Mouse (Mus musculus) MEL (cell line): ENCODE results near the gene Mad2l2. TPM values are rescaled to one million over a fixed set of nuclear protein-coding genes. Genes with fewer than 3 reads are reported as not detected.
A peak's percentile ranks its signal among the peaks of the same experiment; 100 is the strongest.

Experiments
- DNase-seq: peaks from one replicate; pipeline ENCODE4 v3.0.0; 2011; ENCODE audit warnings: low read depth, low spot score
- H3K27ac ChIP-seq: 2 replicates; pipeline ENCODE4 v1.5.1; 2012; ENCODE audit warnings: low read depth, mild to moderate bottlenecking, control low read depth, low read length, moderate library complexity; ENCODE audit not compliant: control insufficient read depth
- H3K27me3 ChIP-seq, 2 experiments: fragments of 150-350 bp in 1 of 2; sonication (generic) in 1 of 2; 2 replicates each; pipeline ENCODE4 v1.6.1; 2012; ENCODE audit warnings: low read length in 2 of 2, mild to moderate bottlenecking in 2 of 2, improper control_type of control experiment in 1 of 2, moderate library complexity in 1 of 2; ENCODE audit not compliant: insufficient read depth in 2 of 2, control insufficient read depth in 1 of 2
- H3K36me3 ChIP-seq, 2 experiments: 2 replicates each; pipeline ENCODE4 v1.6.1; 2012 to 2014; ENCODE audit warnings: low read length in 2 of 2, improper control_type of control experiment in 1 of 2, inconsistent platforms in 1 of 2, mild to moderate bottlenecking in 1 of 2; ENCODE audit not compliant: insufficient read depth in 2 of 2, control insufficient read depth in 1 of 2
- H3K4me1 ChIP-seq, 2 experiments: fragments of 150-350 bp in 1 of 2; sonication (generic) in 1 of 2; 2 replicates each; pipeline ENCODE4 v1.6.1; 2012; ENCODE audit warnings: low read length in 2 of 2, improper control_type of control experiment in 1 of 2, mild to moderate bottlenecking in 1 of 2; ENCODE audit not compliant: insufficient read depth in 2 of 2, control insufficient read depth in 1 of 2
- H3K4me3 ChIP-seq, 2 experiments: fragments of 150-350 bp in 1 of 2; sonication (generic) in 1 of 2; 2 replicates each; pipeline ENCODE4 v1.5.1; 2012; ENCODE audit warnings: low read depth in 2 of 2, low read length in 2 of 2, mild to moderate bottlenecking in 2 of 2, moderate library complexity in 2 of 2, control low read depth in 1 of 2, improper control_type of control experiment in 1 of 2; ENCODE audit not compliant: control insufficient read depth in 1 of 2, insufficient read depth in 1 of 2
- H3K79me2 ChIP-seq: 2 replicates; pipeline ENCODE4 v1.6.1; 2012; ENCODE audit warnings: mild to moderate bottlenecking, low read length, moderate library complexity; ENCODE audit not compliant: control insufficient read depth, poor library complexity, insufficient read depth
- H3K9ac ChIP-seq: 2 replicates; pipeline ENCODE4 v1.6.1; 2012; ENCODE audit warnings: low read depth, mild to moderate bottlenecking, control low read depth, low read length, moderate library complexity; ENCODE audit not compliant: control insufficient read depth, poor library complexity, severe bottlenecking
- H3K9me3 ChIP-seq: fragments of 150-350 bp; sonication (generic); replicated peaks from 2 replicates; pipeline ENCODE4 v1.6.1; 2012; ENCODE audit warnings: mild to moderate bottlenecking, low read length, improper control_type of control experiment, moderate library complexity; ENCODE audit not compliant: insufficient read depth
- CHD1 ChIP-seq: IDR thresholded peaks from 2 replicates; pipeline ENCODE4 v1.6.1; 2012; ENCODE audit warnings: low read depth, mild to moderate bottlenecking, inconsistent platforms, low read length, improper control_type of control experiment
- CTCF ChIP-seq, 3 experiments: IDR thresholded peaks in 2 of 3; conservative IDR thresholded peaks in 1 of 3; 2 replicates each; pipeline ENCODE4 v1.5.1; 2011 to 2012; ENCODE audit warnings: low read length in 3 of 3, low read depth in 2 of 3, mild to moderate bottlenecking in 2 of 3, improper control_type of control experiment in 1 of 3, inconsistent platforms in 1 of 3, mixed read lengths in 1 of 3, moderate library complexity in 1 of 3; ENCODE audit not compliant: control insufficient read depth in 1 of 3, insufficient read depth in 1 of 3, poor library complexity in 1 of 3, severe bottlenecking in 1 of 3
- E2F4 ChIP-seq: IDR thresholded peaks from 2 replicates; pipeline ENCODE4 v1.6.1; 2011; ENCODE audit warnings: low read depth, low read length, improper control_type of control experiment, borderline replicate concordance
- ELF1 ChIP-seq: IDR thresholded peaks from 2 replicates; pipeline ENCODE4 v1.6.1; 2014; ENCODE audit warnings: low read depth, mild to moderate bottlenecking, inconsistent platforms, low read length, improper control_type of control experiment, moderate library complexity
- EP300 ChIP-seq, 2 experiments: IDR thresholded peaks; 2 replicates each; pipeline ENCODE4 v1.6.1; 2011; ENCODE audit warnings: improper control_type of control experiment in 2 of 2, low read length in 2 of 2, low read depth in 1 of 2, mild to moderate bottlenecking in 1 of 2
- ETS1 ChIP-seq: IDR thresholded peaks from 2 replicates; pipeline ENCODE4 v1.6.1; 2012; ENCODE audit warnings: low read depth, mild to moderate bottlenecking, inconsistent platforms, low read length, improper control_type of control experiment, moderate library complexity
- GABPA ChIP-seq: IDR thresholded peaks from 2 replicates; pipeline ENCODE4 v1.6.1; 2012; ENCODE audit warnings: low read depth, mild to moderate bottlenecking, inconsistent platforms, low read length, improper control_type of control experiment, moderate library complexity
- GATA1 ChIP-seq: IDR thresholded peaks from 2 replicates; pipeline ENCODE4 v1.6.1; 2011; ENCODE audit warnings: low read depth, low read length, improper control_type of control experiment
- HCFC1 ChIP-seq: IDR thresholded peaks from 2 replicates; pipeline ENCODE4 v1.6.1; 2012; ENCODE audit warnings: low read depth, mild to moderate bottlenecking, inconsistent platforms, low read length, improper control_type of control experiment, moderate library complexity
- KAT2A ChIP-seq: conservative IDR thresholded peaks from 2 replicates; pipeline ENCODE4 v1.6.1; 2012; ENCODE audit warnings: low read depth, low read length, improper control_type of control experiment, inconsistent platforms
- MAZ ChIP-seq: IDR thresholded peaks from 2 replicates; pipeline ENCODE4 v1.6.1; 2012; ENCODE audit warnings: low read depth, mild to moderate bottlenecking, inconsistent platforms, low read length, improper control_type of control experiment
- MYC ChIP-seq: IDR thresholded peaks from 2 replicates; pipeline ENCODE4 v1.6.1; 2011; ENCODE audit warnings: low read depth, mild to moderate bottlenecking, low read length, improper control_type of control experiment, moderate library complexity
- NELFE ChIP-seq: IDR thresholded peaks from 2 replicates; pipeline ENCODE4 v1.6.1; 2011; ENCODE audit warnings: low read depth, low read length, improper control_type of control experiment
- NRF1 ChIP-seq: IDR thresholded peaks from 2 replicates; pipeline ENCODE4 v1.6.1; 2014; ENCODE audit warnings: low read depth, mild to moderate bottlenecking, inconsistent platforms, low read length, improper control_type of control experiment, moderate library complexity; ENCODE audit not compliant: poor library complexity, insufficient read depth, severe bottlenecking
- POLR2A ChIP-seq, 2 experiments: IDR thresholded peaks; 2 replicates each; pipeline ENCODE4 v1.6.1; 2011 to 2012; ENCODE audit warnings: low read length in 2 of 2, mild to moderate bottlenecking in 2 of 2, control low read depth in 1 of 2, improper control_type of control experiment in 1 of 2, low read depth in 1 of 2, moderate library complexity in 1 of 2; ENCODE audit not compliant: control insufficient read depth in 1 of 2, insufficient read depth in 1 of 2, poor library complexity in 1 of 2
- POLR2AphosphoS2 ChIP-seq: IDR thresholded peaks from 2 replicates; pipeline ENCODE4 v1.6.1; 2011; ENCODE audit warnings: low read length, improper control_type of control experiment
- RAD21 ChIP-seq: IDR thresholded peaks from 2 replicates; pipeline ENCODE4 v1.6.1; 2011; ENCODE audit warnings: mild to moderate bottlenecking, low read depth, low read length, improper control_type of control experiment
- SIN3A ChIP-seq: IDR thresholded peaks from 2 replicates; pipeline ENCODE4 v1.6.1; 2012; ENCODE audit warnings: low read length, improper control_type of control experiment, inconsistent platforms
- SMC3 ChIP-seq: IDR thresholded peaks from 2 replicates; pipeline ENCODE4 v1.6.1; 2011; ENCODE audit warnings: low read depth, low read length, improper control_type of control experiment
- TBP ChIP-seq: IDR thresholded peaks from 2 replicates; pipeline ENCODE4 v1.8.0; 2011; ENCODE audit warnings: low read depth, low read length, improper control_type of control experiment
- TCF12 ChIP-seq: IDR thresholded peaks from 2 replicates; pipeline ENCODE4 v1.6.1; 2014; ENCODE audit warnings: low read depth, mild to moderate bottlenecking, inconsistent platforms, low read length, improper control_type of control experiment, moderate library complexity
- UBTF ChIP-seq: IDR thresholded peaks from 2 replicates; pipeline ENCODE4 v1.6.1; 2012; ENCODE audit warnings: low read depth, mild to moderate bottlenecking, inconsistent platforms, low read length, improper control_type of control experiment, moderate library complexity, borderline replicate concordance; ENCODE audit not compliant: insufficient read depth
- USF1 ChIP-seq: IDR thresholded peaks from 2 replicates; pipeline ENCODE4 v1.6.1; 2014; ENCODE audit warnings: low read depth, mild to moderate bottlenecking, inconsistent platforms, low read length, improper control_type of control experiment, moderate library complexity
- ZKSCAN1 ChIP-seq: IDR thresholded peaks from 2 replicates; pipeline ENCODE4 v1.6.1; 2012; ENCODE audit warnings: low read depth, mild to moderate bottlenecking, inconsistent platforms, low read length, improper control_type of control experiment, moderate library complexity
- ZMIZ1 ChIP-seq: IDR thresholded peaks from 2 replicates; pipeline ENCODE4 v1.6.1; 2012; ENCODE audit warnings: low read depth, mild to moderate bottlenecking, inconsistent platforms, low read length, improper control_type of control experiment, moderate library complexity
- ZNF384 ChIP-seq: IDR thresholded peaks from 2 replicates; pipeline ENCODE4 v1.6.1; 2012; ENCODE audit warnings: low read depth, mild to moderate bottlenecking, inconsistent platforms, low read length, improper control_type of control experiment
- polyA plus RNA-seq, 2 experiments: library from polyadenylated mRNA; stranded (reverse) in 1 of 2; unstranded in 1 of 2; fragments of >175 nt in 1 of 2; fragments of >200 nt in 1 of 2; gene quantifications; 2 replicates each; pipeline versions ENCODE4 v1.2.1 to v1.2.4; 2012; ENCODE audit warnings: low replicate concordance in 2 of 2, low read depth in 1 of 2; ENCODE audit not compliant: insufficient read length in 2 of 2, insufficient read depth in 1 of 2, missing spikeins in 1 of 2
- total RNA-seq: library from RNA; depleted of rRNA; stranded (reverse); fragments of 300-350 nt; gene quantifications from 2 replicates; pipeline ENCODE4 v1.2.3, GENCODE M21; 2012

The Mad2l2 gene
- total and polyA plus RNA-seq, 3 experiments: 28.6 to 44.8 TPM; not detected in 1

DNA sequence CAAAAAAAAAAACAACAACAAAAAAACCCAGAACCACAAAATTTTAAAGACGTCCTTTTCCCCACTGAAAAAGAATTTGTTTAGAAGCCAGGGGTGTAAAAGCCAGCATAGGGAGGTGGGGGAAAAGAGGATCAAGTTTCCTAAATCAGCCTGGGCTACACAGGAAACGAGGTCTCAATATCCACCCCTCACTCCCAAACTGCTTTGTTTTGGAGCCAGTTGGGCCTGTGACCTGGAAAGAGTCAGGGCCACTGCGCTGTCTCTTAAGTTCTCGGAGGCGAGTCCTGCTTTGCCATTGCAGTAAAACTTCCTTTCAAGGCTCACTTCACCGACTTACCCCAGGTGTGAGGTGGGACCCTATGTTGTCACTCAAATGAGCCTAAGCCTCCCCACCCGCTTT lies 20.1 kb downstream of the Mad2l2 start:
- Histone ChIP-seq H3K4me3 (no peak overlapping the region), H3K79me2 (no peaks in the 10 kb centered on the region; the same call in 1 of the 2 replicates), H3K9me3 (no peaks in the 10 kb centered on the region), H3K9ac (no peak overlapping the region), H3K27me3 (no peaks in the 10 kb centered on the region), H3K4me1 (peaks cover 0 to 5% of the 10 kb centered on the region in 2 experiments; a peak in 1 of 4 replicates), H3K36me3 (no peaks in the 10 kb centered on the region; a peak in 1 of 4 replicates), H3K27ac (no peak overlapping the region)
- DNase-seq: no peak
- no peak for TF ChIP-seq MYC
- TF ChIP-seq ZNF384: peak; percentile 56; the same call in 1 of the 2 replicates

DNA sequence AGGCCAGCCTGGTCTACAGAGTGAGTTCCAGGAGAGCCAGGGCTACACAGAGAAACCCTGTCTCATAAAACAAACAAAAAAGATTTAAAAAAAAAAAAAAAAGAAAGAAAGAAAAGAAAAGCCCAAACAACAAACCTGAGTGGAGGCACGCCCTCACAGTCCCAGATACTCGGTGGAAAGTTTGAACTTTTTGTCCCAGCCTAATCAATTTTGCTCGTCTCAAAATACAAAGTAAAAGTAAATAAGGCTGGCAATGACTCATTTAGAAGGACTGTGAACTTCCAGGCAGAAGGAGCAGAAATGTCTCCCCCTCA lies 20.7 kb downstream of the Mad2l2 start:
- no peaks in the 10 kb centered on the region for H3K9me3 ChIP-seq
- H3K36me3 ChIP-seq: no peaks in the 10 kb centered on the region; a peak in 1 of 4 replicates

DNA sequence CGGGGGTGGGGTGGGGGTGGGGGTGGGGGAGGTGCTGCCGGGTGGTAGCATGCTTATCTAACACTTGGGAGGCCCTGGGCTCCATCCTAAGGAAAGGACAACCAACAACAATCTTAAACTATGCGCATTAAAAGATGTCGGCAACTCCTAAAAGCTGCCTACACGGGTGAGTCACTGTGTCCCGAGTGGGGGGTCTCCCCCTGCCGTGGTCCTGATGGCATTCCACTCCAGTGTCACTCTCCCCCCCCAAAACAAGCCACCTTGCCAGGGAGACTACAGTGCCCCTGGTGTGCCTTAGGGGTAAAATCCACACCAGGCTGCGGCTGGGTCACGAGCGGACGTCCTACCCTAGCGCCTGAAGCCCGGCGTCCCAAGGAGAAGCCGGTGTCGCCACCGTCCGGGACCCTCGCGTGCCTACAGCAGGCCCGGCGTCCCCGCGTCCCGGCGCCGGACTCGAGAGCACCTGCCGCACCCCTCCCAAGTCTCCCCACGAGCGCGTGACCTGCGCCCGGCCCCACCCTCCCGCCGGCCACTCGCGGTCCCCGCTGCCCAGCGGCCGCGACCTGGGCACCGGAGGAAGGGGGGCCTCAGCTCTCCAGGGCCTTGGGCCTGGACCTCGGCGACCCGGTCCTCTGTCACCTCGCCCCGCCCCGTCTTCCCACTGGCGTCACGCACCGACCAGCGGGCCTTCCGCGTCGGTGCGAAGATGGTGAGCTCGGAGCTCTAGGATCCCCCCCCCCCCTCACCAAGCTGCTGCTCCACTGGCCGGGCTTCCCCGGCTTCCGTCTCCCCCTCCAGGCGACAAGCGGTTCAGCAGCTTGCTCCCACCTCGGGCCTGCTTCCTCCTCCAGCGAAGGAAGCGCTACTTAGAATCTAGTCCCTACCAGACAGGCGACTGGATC lies 21.3 kb downstream of the Mad2l2 start, which contains the start of gene Fbxo6:
TSS of gene Fbxo6 (minus strand) at position 874 of the 902 bp plus-strand sequence.
- Histone ChIP-seq H3K27ac (peak within 1 kb of the TSS; percentile 85), H3K79me2 (no peaks in the 10 kb centered on the region; the same call in 1 of the 2 replicates), H3K9ac (peak within 1 kb of the TSS; percentile 85)
- TF ChIP-seq MAZ (peak; percentile 73; the same call in 1 of the 2 replicates), ELF1 (peak; percentile 65; the same call in 1 of the 2 replicates), GATA1 (no peak), NELFE (peak; percentile 41; the same call in 1 of the 2 replicates), MYC (no peak), ZKSCAN1 (no peak), RAD21 (peak; percentile 21), SIN3A (peak; percentile 30), ETS1 (peak; percentile 33; the same call in 1 of the 2 replicates), USF1 (0 out of 2 replicates have a peak, but pooled peaks have one; percentile 16), CTCF (IDR thresholded peaks at IDR 0.05 in 2 of 3, conservative IDR thresholded peaks at IDR 0.05 in 1 of 3; ENCODE audit: control insufficient read depth in 1 of 3, insufficient read depth in 1 of 3, low read depth in 2 of 3, low read length in 3 of 3, poor library complexity in 1 of 3, severe bottlenecking in 1 of 3) (peak; percentile 29 to 59 (median 55); a peak in 5 of 6 replicates), UBTF (0 out of 2 replicates have a peak, but pooled peaks have one; percentile 22), HCFC1 (peak; percentile 65), SMC3 (peak; percentile 40), POLR2A (IDR thresholded peaks at IDR 0.05; ENCODE audit: control insufficient read depth in 1 of 2, insufficient read depth in 1 of 2, low read depth in 1 of 2, low read length in 2 of 2, poor library complexity in 1 of 2) (peak; percentile 41 to 47; a peak in 2 of 4 replicates), GABPA (no peak)
- TF ChIP-seq, all 39 proteins: peak for 12
- Histone ChIP-seq H3K36me3 (no peaks in the 10 kb centered on the region; a peak in 1 of 4 replicates), H3K9me3 (no peaks in the 10 kb centered on the region), H3K4me3 (peak within 1 kb of the TSS; percentile 79 to 85), H3K27me3 (no peaks in the 10 kb centered on the region), H3K4me1 (peaks cover 0 to 5% of the 10 kb centered on the region in 2 experiments; a peak in 1 of 4 replicates)
- peak; percentile 96 for DNase-seq

More for the DNA sequence above, 20.7 kb downstream of the Mad2l2 start:
- peak overlapping the region; percentile 47 for H3K9ac ChIP-seq
- peak overlapping the region; percentile 70 for H3K27ac ChIP-seq
- no peak for DNase-seq
- H3K4me3 ChIP-seq: peak overlapping the region; percentile 79 to 85
- H3K79me2 ChIP-seq: no peaks in the 10 kb centered on the region; the same call in 1 of the 2 replicates
- TF ChIP-seq CTCF (IDR thresholded peaks at IDR 0.05 in 2 of 3, conservative IDR thresholded peaks at IDR 0.05 in 1 of 3; ENCODE audit: control insufficient read depth in 1 of 3, insufficient read depth in 1 of 3, low read depth in 2 of 3, low read length in 3 of 3, poor library complexity in 1 of 3, severe bottlenecking in 1 of 3) (no peak), POLR2AphosphoS2 (no peak), USF1 (no peak), NRF1 (no peak), ZKSCAN1 (no peak), CHD1 (no peak), EP300 (IDR thresholded peaks at IDR 0.05; ENCODE audit: low read depth in 1 of 2, low read length in 2 of 2) (no peak), ZMIZ1 (no peak), KAT2A (no peak), ELF1 (no peak), UBTF (no peak), TBP (no peak), SIN3A (no peak; the same call in 1 of the 2 replicates), TCF12 (no peak), RAD21 (no peak), E2F4 (no peak)
- H3K27me3 ChIP-seq: no peaks in the 10 kb centered on the region
- peaks cover 0 to 5% of the 10 kb centered on the region in 2 experiments; a peak in 1 of 4 replicates for H3K4me1 ChIP-seq
